Mouse (Mus musculus): ENCODE measurements around the gene Mxra7. TPM values are rescaled to one million over a fixed set of nuclear protein-coding genes. Genes with fewer than 3 reads are reported as not detected.

The Mxra7 gene
- polyA plus RNA-seq, 1 experiment, result 6.6 TPM

GRCm38 (mm10) chr11:116842531-116843260 lies 14.8 kb upstream of the Mxra7 start:
- under 1% methylated on average over 73 of the region's 73 CpGs for WGBS
- Histone ChIP-seq H3K27ac (ENCODE audit: control insufficient read depth, insufficient read depth, low read depth, low read length, poor library complexity) (peak overlapping the region; percentile 95), H3K4me3 (replicated peaks; ENCODE audit: control insufficient read depth, low read depth, low read length) (peak overlapping the region; percentile 97), H3K4me1 (ENCODE audit: control insufficient read depth, insufficient read depth, low read length) (peaks cover 1% of the 10 kb centered on the region; the same call in 1 of the 2 replicates)
- TF ChIP-seq POLR2A (IDR thresholded peaks at IDR 0.05; ENCODE audit: borderline replicate concordance, control insufficient read depth, low read depth, low read length) (0 out of 2 replicates have a peak, but pooled peaks have one; percentile 8), CTCF (IDR thresholded peaks at IDR 0.05; ENCODE audit: control insufficient read depth, insufficient read depth, low read length) (no peak)

- H3K4me3 ChIP-seq (replicated peaks; ENCODE audit: control insufficient read depth, low read depth, low read length), result no peak overlapping the region
- peaks cover 1% of the 10 kb centered on the region; the same call in 1 of the 2 replicates for H3K4me1 ChIP-seq (ENCODE audit: control insufficient read depth, insufficient read depth, low read length)
- 88% methylated on average over 4 of the region's 4 CpGs for WGBS
- TF ChIP-seq CTCF (IDR thresholded peaks at IDR 0.05; ENCODE audit: control insufficient read depth, insufficient read depth, low read length) (no peak), POLR2A (IDR thresholded peaks at IDR 0.05; ENCODE audit: borderline replicate concordance, control insufficient read depth, low read depth, low read length) (no peak)
- H3K27ac ChIP-seq (ENCODE audit: control insufficient read depth, insufficient read depth, low read depth, low read length, poor library complexity), result no peak overlapping the region
Measured at GRCm38 (mm10) chr11:116840748-116841147, 12.9 kb upstream of the Mxra7 start.

- Histone ChIP-seq H3K4me3 (replicated peaks; ENCODE audit: control insufficient read depth, low read depth, low read length) (no peak overlapping the region), H3K4me1 (ENCODE audit: control insufficient read depth, insufficient read depth, low read length) (peaks cover 1% of the 10 kb centered on the region; the same call in 1 of the 2 replicates), H3K27ac (ENCODE audit: control insufficient read depth, insufficient read depth, low read depth, low read length, poor library complexity) (no peak overlapping the region)
- TF ChIP-seq CTCF (IDR thresholded peaks at IDR 0.05; ENCODE audit: control insufficient read depth, insufficient read depth, low read length) (no peak), POLR2A (IDR thresholded peaks at IDR 0.05; ENCODE audit: borderline replicate concordance, control insufficient read depth, low read depth, low read length) (no peak)
- 88% methylated on average over 7 of the region's 7 CpGs for WGBS
Measured at GRCm38 (mm10) chr11:116839601-116840000, 11.8 kb upstream of the Mxra7 start.

GRCm38 (mm10) chr11:116838936-116839335 lies 11.1 kb upstream of the Mxra7 start:
- H3K4me1 ChIP-seq (ENCODE audit: control insufficient read depth, insufficient read depth, low read length), result peaks cover 1% of the 10 kb centered on the region; the same call in 1 of the 2 replicates
- H3K27ac ChIP-seq (ENCODE audit: control insufficient read depth, insufficient read depth, low read depth, low read length, poor library complexity), result no peak overlapping the region
- no peak overlapping the region for H3K4me3 ChIP-seq (replicated peaks; ENCODE audit: control insufficient read depth, low read depth, low read length)
- 92% methylated on average over 14 of the region's 14 CpGs for WGBS
- no peak for TF ChIP-seq POLR2A (IDR thresholded peaks at IDR 0.05; ENCODE audit: borderline replicate concordance, control insufficient read depth, low read depth, low read length)

- 88% methylated on average over 10 of the region's 10 CpGs for whole genome bisulfite sequencing
- no peak for TF ChIP-seq POLR2A (IDR thresholded peaks at IDR 0.05; ENCODE audit: borderline replicate concordance, control insufficient read depth, low read depth, low read length)
- no peak for TF ChIP-seq CTCF (IDR thresholded peaks at IDR 0.05; ENCODE audit: control insufficient read depth, insufficient read depth, low read length)
- no peak overlapping the region for H3K27ac ChIP-seq (ENCODE audit: control insufficient read depth, insufficient read depth, low read depth, low read length, poor library complexity)
- H3K4me1 ChIP-seq (ENCODE audit: control insufficient read depth, insufficient read depth, low read length), result peaks cover 1% of the 10 kb centered on the region; the same call in 1 of the 2 replicates
- H3K4me3 ChIP-seq (replicated peaks; ENCODE audit: control insufficient read depth, low read depth, low read length), result no peak overlapping the region
Measured at GRCm38 (mm10) chr11:116837441-116837840, 9.6 kb upstream of the Mxra7 start.

- Histone ChIP-seq H3K27ac (ENCODE audit: control insufficient read depth, insufficient read depth, low read depth, low read length, poor library complexity) (no peak overlapping the region; the same call in 1 of the 2 replicates), H3K4me1 (ENCODE audit: control insufficient read depth, insufficient read depth, low read length) (peaks cover 1% of the 10 kb centered on the region; the same call in 1 of the 2 replicates), H3K4me3 (replicated peaks; ENCODE audit: control insufficient read depth, low read depth, low read length) (no peak overlapping the region)
- TF ChIP-seq POLR2A (IDR thresholded peaks at IDR 0.05; ENCODE audit: borderline replicate concordance, control insufficient read depth, low read depth, low read length) (no peak), CTCF (IDR thresholded peaks at IDR 0.05; ENCODE audit: control insufficient read depth, insufficient read depth, low read length) (no peak)
- WGBS, result 65% methylated on average over 4 of the region's 4 CpGs
Measured at GRCm38 (mm10) chr11:116836283-116836682, 8.4 kb upstream of the Mxra7 start.

- no peak overlapping the region for H3K4me3 ChIP-seq (replicated peaks; ENCODE audit: control insufficient read depth, low read depth, low read length)
- no peak for TF ChIP-seq CTCF (IDR thresholded peaks at IDR 0.05; ENCODE audit: control insufficient read depth, insufficient read depth, low read length)
- no peak for TF ChIP-seq POLR2A (IDR thresholded peaks at IDR 0.05; ENCODE audit: borderline replicate concordance, control insufficient read depth, low read depth, low read length)
- H3K27ac ChIP-seq (ENCODE audit: control insufficient read depth, insufficient read depth, low read depth, low read length, poor library complexity), result no peak overlapping the region
- WGBS, result 80% methylated on average over 1 of the region's 1 CpGs
- H3K4me1 ChIP-seq (ENCODE audit: control insufficient read depth, insufficient read depth, low read length), result no peaks in the 10 kb centered on the region; the same call in 1 of the 2 replicates
Measured at GRCm38 (mm10) chr11:116834954-116835353, 7.1 kb upstream of the Mxra7 start.

DNA sequence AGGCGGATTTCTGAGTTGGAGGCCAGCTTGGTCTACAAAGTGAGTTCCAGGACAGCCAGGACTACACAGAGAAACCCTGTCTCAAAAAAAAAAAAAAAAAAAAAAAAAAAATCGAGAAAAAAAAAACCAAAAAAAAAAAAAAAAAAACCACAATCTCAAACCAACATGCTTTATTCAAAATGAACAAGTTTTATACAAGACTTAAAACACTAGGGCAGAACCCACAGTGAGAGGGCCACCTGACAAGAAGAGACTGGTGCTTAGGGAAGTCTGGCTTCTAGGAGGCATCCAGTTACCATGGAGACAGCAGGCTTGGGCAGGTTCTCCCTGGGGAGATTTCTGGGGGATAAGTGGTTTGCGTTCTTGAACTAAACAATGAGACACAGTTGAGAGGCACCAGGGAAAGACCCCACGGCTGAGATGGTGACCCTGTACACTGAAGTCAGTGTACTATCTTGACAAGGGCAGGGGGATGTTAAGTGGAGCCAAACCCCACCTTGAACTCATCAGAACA lies 4.4 kb upstream of the Mxra7 start:
- no peak overlapping the region for H3K4me3 ChIP-seq (replicated peaks; ENCODE audit: control insufficient read depth, low read depth, low read length)
- no peak overlapping the region for H3K27ac ChIP-seq (ENCODE audit: control insufficient read depth, insufficient read depth, low read depth, low read length, poor library complexity)
- TF ChIP-seq POLR2A (IDR thresholded peaks at IDR 0.05; ENCODE audit: borderline replicate concordance, control insufficient read depth, low read depth, low read length) (no peak), CTCF (IDR thresholded peaks at IDR 0.05; ENCODE audit: control insufficient read depth, insufficient read depth, low read length) (no peak)
- no peaks in the 10 kb centered on the region; the same call in 1 of the 2 replicates for H3K4me1 ChIP-seq (ENCODE audit: control insufficient read depth, insufficient read depth, low read length)
- WGBS, result 51% methylated on average over 4 of the region's 4 CpGs

All from bone marrow, adult 2 months (tissue).